Mouse (Mus musculus) ES-E14 (cell line): ENCODE measurements around the gene Acd. TPM values are rescaled to one million over a fixed set of nuclear protein-coding genes. Genes with fewer than 3 reads are reported as not detected.
A peak's percentile ranks its signal among the peaks of the same experiment; 100 is the strongest.

ENCODE experiments used
- DNase-seq: peaks from one replicate; pipeline ENCODE4 v3.0.0-alpha.2; 2013; ENCODE audit warnings: low read depth, low spot score
- H3K27ac ChIP-seq: 2 replicates; pipeline ENCODE4 v1.5.1; 2012; ENCODE audit warnings: low read depth, mild to moderate bottlenecking, low read length, moderate library complexity, mixed read lengths; ENCODE audit not compliant: poor library complexity, insufficient read depth, severe bottlenecking
- H3K36me3 ChIP-seq: 2 replicates; pipeline ENCODE4 v1.6.1; 2012; ENCODE audit warnings: mild to moderate bottlenecking, low read length, moderate library complexity, mixed read lengths; ENCODE audit not compliant: control insufficient read depth, poor library complexity, insufficient read depth, severe bottlenecking
- H3K4me1 ChIP-seq, 2 experiments: fragments of 150-350 bp in 1 of 2; sonication (generic) in 1 of 2; 2 replicates each; pipeline ENCODE4 v1.6.1; 2012; ENCODE audit warnings: low read length in 2 of 2, mild to moderate bottlenecking in 1 of 2, mixed read lengths in 1 of 2; ENCODE audit not compliant: control insufficient read depth in 2 of 2, insufficient read depth in 2 of 2, poor library complexity in 1 of 2
- H3K4me3 ChIP-seq, 2 experiments: fragments of 150-350 bp in 1 of 2; sonication (generic) in 1 of 2; 2 replicates each; pipeline ENCODE4 v1.5.1; 2012; ENCODE audit warnings: low read length in 2 of 2, low read depth in 1 of 2, mild to moderate bottlenecking in 1 of 2, mixed read lengths in 1 of 2; ENCODE audit not compliant: insufficient read depth in 1 of 2, poor library complexity in 1 of 2, severe bottlenecking in 1 of 2
- H3K9ac ChIP-seq: 2 replicates; pipeline ENCODE4 v1.6.1; 2012; ENCODE audit warnings: low read depth, mild to moderate bottlenecking, low read length, mixed read lengths; ENCODE audit not compliant: poor library complexity, insufficient read depth, severe bottlenecking
- H3K9me3 ChIP-seq: fragments of 150-350 bp; sonication (generic); 2 replicates; pipeline ENCODE4 v1.6.1; 2012; ENCODE audit warnings: low read depth, mild to moderate bottlenecking, low read length; ENCODE audit not compliant: control insufficient read depth, insufficient read depth
- CHD2 ChIP-seq: IDR thresholded peaks from 2 replicates; pipeline ENCODE4 v1.6.1; 2014; ENCODE audit warnings: mild to moderate bottlenecking, low read depth, low read length, inconsistent platforms
- HCFC1 ChIP-seq: IDR thresholded peaks from 2 replicates; pipeline ENCODE4 v1.6.1; 2012; ENCODE audit warnings: low read length, inconsistent platforms, borderline replicate concordance; ENCODE audit not compliant: insufficient read depth
- MAFK ChIP-seq: IDR thresholded peaks from 2 replicates; pipeline ENCODE4 v1.6.1; 2014; ENCODE audit warnings: mild to moderate bottlenecking, low read depth, low read length, inconsistent platforms; ENCODE audit not compliant: insufficient read depth
- ZC3H11A ChIP-seq: IDR thresholded peaks from 2 replicates; pipeline ENCODE4 v1.6.1; 2012; ENCODE audit warnings: low read depth, mild to moderate bottlenecking, inconsistent platforms, low read length, borderline replicate concordance
- ZNF384 ChIP-seq: IDR thresholded peaks from 2 replicates; pipeline ENCODE4 v1.6.1; 2012; ENCODE audit warnings: low read depth, low read length, inconsistent platforms
- in situ Hi-C, 2 experiments: fragments of 600-800 bp; cut with MboI; formaldehyde crosslinking; loops; one replicate each; pipeline ENCODE4 v1.15.1; 2025; ENCODE audit warnings: low sequenced_read_pairs in 2 of 2, inconsistent platforms in 1 of 2; ENCODE audit not compliant: unreplicated experiment in 2 of 2
- total RNA-seq: library from RNA; depleted of rRNA; stranded (reverse); fragments of 300-350 nt; gene quantifications from 2 replicates; pipeline ENCODE4 v1.2.3, GENCODE M21; 2012

Acd gene
- total RNA-seq, 1 experiment, result 8.6 TPM

- Histone ChIP-seq H3K4me3 (no peak overlapping the region), H3K9ac (no peak overlapping the region), H3K36me3 (peaks cover 16% of the 10 kb centered on the region), H3K4me1 (peaks cover 3 to 17% of the 10 kb centered on the region in 2 experiments; a peak in 1 of 4 replicates), H3K9me3 (no peaks in the 10 kb centered on the region), H3K27ac (no peak overlapping the region)
- in situ Hi-C loops, result no loop called here
- no peak for DNase-seq
- TF ChIP-seq CHD2, result no peak
- peak; percentile 37; the same call in 1 of the 2 replicates for TF ChIP-seq ZNF384
- TF ChIP-seq ZC3H11A, result no peak
- no peak for TF ChIP-seq MAFK
- no peak for TF ChIP-seq HCFC1
Observed at GRCm38 (mm10) chr8:105704955-105705354, 4.1 kb upstream of the Acd start.

DNA sequence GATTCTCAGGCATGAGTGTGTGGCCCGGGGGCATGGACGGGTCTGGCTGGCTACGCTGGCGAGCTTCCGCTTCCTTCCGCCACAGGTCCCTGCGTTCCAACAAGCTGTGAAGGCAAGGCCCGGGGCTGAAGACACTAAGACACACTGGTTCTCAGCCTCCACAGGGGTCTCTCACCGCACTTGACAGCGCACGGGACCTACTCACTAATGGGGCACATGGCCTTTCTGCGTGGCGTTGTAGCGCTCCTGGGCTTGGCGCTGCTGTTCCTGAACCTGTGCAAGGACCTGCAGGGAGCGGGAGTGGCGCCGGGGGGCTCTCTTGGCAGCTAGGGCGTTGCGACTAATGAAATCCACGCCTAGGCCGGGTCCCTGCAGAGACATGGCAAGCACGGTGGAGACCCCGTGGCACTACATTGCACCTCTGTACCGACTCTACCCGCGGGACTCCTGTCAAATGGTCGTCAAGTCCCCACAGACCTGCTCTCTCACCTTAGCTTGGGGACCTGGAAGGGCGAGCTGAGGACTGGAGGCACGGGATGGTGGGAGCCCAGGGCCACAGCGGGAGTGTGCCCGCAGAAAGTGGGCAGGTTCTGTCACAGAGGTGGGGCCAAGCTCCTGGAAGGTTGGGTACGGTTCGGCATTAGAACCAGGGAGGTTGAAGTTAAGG lies 3.4 kb upstream of the Acd start:
- in situ Hi-C loops, result no loop called here
- no peak for DNase-seq
- H3K4me3 ChIP-seq, result peak overlapping the region in 1 of 2 experiments; percentile 7; a peak in 1 of 4 replicates
- H3K9ac ChIP-seq, result 0 out of 2 replicates have a peak overlapping the region, but pooled peaks have one; percentile 0
- peaks cover 16% of the 10 kb centered on the region for H3K36me3 ChIP-seq
- H3K27ac ChIP-seq, result no peak overlapping the region
- no peaks in the 10 kb centered on the region for H3K9me3 ChIP-seq
- peaks cover 4 to 14% of the 10 kb centered on the region in 2 experiments; a peak in 1 of 4 replicates for H3K4me1 ChIP-seq
- TF ChIP-seq MAFK, result no peak

DNA sequence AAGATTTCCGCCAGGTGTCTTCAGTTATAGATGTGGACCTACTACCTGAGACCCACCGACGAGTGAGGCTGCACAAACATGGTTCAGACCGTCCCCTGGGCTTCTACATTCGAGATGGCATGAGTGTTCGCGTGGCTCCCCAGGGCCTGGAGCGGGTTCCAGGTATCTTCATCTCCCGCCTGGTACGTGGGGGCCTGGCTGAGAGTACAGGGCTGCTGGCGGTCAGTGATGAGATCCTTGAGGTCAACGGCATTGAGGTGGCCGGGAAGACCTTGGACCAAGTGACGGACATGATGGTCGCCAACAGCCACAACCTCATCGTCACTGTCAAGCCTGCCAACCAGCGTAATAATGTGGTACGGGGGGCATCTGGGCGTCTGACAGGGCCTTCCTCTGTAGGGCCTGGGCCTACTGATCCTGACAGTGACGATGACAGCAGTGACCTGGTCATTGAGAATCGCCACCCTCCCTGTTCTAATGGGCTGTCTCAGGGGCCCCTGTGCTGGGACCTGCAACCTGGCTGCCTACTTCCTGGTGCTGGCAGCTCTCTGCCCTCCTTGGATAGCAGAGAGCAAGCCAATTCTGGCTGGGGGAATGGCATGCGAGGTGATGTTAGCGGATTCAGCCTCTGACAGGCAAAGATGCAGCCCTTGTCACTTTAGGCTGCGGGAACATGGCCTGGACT lies 2.0 kb upstream of the Acd start:
- DNase-seq, result no peak
- no peak overlapping the region for H3K27ac ChIP-seq
- H3K9me3 ChIP-seq, result no peaks in the 10 kb centered on the region
- H3K4me1 ChIP-seq, result peaks cover 4 to 11% of the 10 kb centered on the region in 2 experiments; a peak in 1 of 4 replicates
- in situ Hi-C loops, result no loop called here
- TF ChIP-seq ZC3H11A, result no peak
- no peak for TF ChIP-seq MAFK
- no peak for TF ChIP-seq ZNF384
- TF ChIP-seq CHD2, result no peak
- TF ChIP-seq HCFC1, result no peak
- peaks cover 21% of the 10 kb centered on the region for H3K36me3 ChIP-seq
- no peak overlapping the region for H3K4me3 ChIP-seq
- no peak overlapping the region for H3K9ac ChIP-seq

DNA sequence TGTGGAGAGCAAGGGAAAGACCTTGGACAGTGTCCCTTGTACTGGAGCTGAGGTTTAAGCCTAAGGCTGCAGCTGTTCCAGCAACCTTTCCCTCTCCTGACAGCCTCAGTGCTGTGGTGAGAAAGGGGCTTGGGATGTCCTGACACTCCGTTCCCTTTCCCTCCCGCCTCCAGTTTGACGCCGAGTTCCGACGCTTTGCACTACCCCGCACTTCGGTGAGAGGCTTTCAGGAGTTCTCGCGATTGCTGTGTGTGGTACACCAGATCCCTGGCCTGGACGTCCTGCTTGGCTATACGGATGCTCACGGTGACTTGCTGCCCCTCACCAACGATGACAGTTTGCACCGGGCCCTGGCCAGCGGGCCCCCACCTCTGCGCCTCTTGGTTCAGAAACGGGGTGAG lies 1.1 kb upstream of the Acd start:
- Histone ChIP-seq H3K36me3 (peaks cover 28% of the 10 kb centered on the region), H3K9me3 (no peaks in the 10 kb centered on the region), H3K4me1 (peaks cover 2 to 11% of the 10 kb centered on the region in 2 experiments; a peak in 1 of 4 replicates), H3K27ac (no peak overlapping the region), H3K9ac (peak overlapping the region; percentile 72; the same call in 1 of the 2 replicates), H3K4me3 (peak overlapping the region; percentile 71 to 78)
- TF ChIP-seq MAFK, result no peak
- TF ChIP-seq ZNF384, result no peak
- TF ChIP-seq CHD2, result no peak
- no peak for TF ChIP-seq HCFC1
- no peak for TF ChIP-seq ZC3H11A
- in situ Hi-C loops, result no loop called here
- DNase-seq, result no peak
